Mouse (Mus musculus) stomach, embryonic 16.5 days (tissue): ENCODE measurements around the gene Ppp1r18. TPM values are rescaled to one million over a fixed set of nuclear protein-coding genes. Genes with fewer than 3 reads are reported as not detected.

Experiments
- ATAC-seq: fragments of 200-750 bp; cut with Nextera tagmentation; 2 replicates; pipeline ENCODE4 v1.8.0; 2017; ENCODE audit warnings: moderate number of reproducible peaks, moderate TSS enrichment; ENCODE audit not compliant: insufficient read depth, low FRiP score
- H3K27ac ChIP-seq: fragments of 300-500 bp; sonication (generic); 2 replicates; pipeline ENCODE4 v1.5.1; 2014; ENCODE audit warnings: low read length
- H3K27me3 ChIP-seq: fragments of 300-500 bp; sonication (generic); 2 replicates; pipeline ENCODE4 v1.6.1; 2014; ENCODE audit warnings: low read length, control low read depth, mixed read lengths; ENCODE audit not compliant: control insufficient read depth, insufficient read depth
- H3K36me3 ChIP-seq: fragments of 300-500 bp; sonication (generic); 2 replicates; pipeline ENCODE4 v1.6.1; 2014; ENCODE audit warnings: low read length; ENCODE audit not compliant: control insufficient read depth, insufficient read depth
- H3K4me1 ChIP-seq: fragments of 300-500 bp; sonication (generic); 2 replicates; pipeline ENCODE4 v1.6.1; 2014; ENCODE audit warnings: low read length, control low read depth, mixed read lengths; ENCODE audit not compliant: control insufficient read depth, insufficient read depth
- H3K4me2 ChIP-seq: fragments of 300-500 bp; sonication (generic); 2 replicates; pipeline ENCODE4 v1.6.1; 2014; ENCODE audit warnings: low read depth, low read length, mixed read lengths
- H3K4me3 ChIP-seq: fragments of 300-500 bp; sonication (generic); replicated peaks from 2 replicates; pipeline ENCODE4 v1.5.1; 2014; ENCODE audit warnings: mild to moderate bottlenecking, low read length
- H3K9ac ChIP-seq: fragments of 300-500 bp; sonication (generic); 2 replicates; pipeline ENCODE4 v1.6.1; 2014; ENCODE audit warnings: low read length
- H3K9me3 ChIP-seq: fragments of 300-500 bp; sonication (generic); replicated peaks from 2 replicates; pipeline ENCODE4 v1.6.1; 2016; ENCODE audit warnings: low read length, control low read depth; ENCODE audit not compliant: control insufficient read depth
- WGBS: fragments of 180-500 bp; shearing (Covaris S2); extraction: QIAGEN DNeasy Blood & Tissue Kit; methylation state at CpG from one replicate; pipeline ENCODE4 v1.1.7; 2014; 5-methylcytosine and 5-hydroxymethylcytosine counted together
- polyA plus RNA-seq: library from polyadenylated mRNA; unstranded; fragments of >200 nt; fragmentation: Nextera tagmentation; extraction: Ambion mirVana; gene quantifications from 2 replicates; pipeline ENCODE4 v1.2.1, GENCODE M21; 2015

Ppp1r18 gene
- polyA plus RNA-seq, 1 experiment from 2014 or later = 20.1 TPM

GRCm38 (mm10) chr17:35824402-35824801 is 41.0 kb upstream of the Ppp1r18 start:
- Histone ChIP-seq H3K36me3 (peaks cover 14% of the 10 kb centered on the region), H3K27me3 (no peaks in the 10 kb centered on the region), H3K27ac (no peak overlapping the region), H3K9me3 (no peaks in the 10 kb centered on the region), H3K9ac (no peak overlapping the region; the same call in 1 of the 2 replicates), H3K4me1 (peaks cover 12% of the 10 kb centered on the region; the same call in 1 of the 2 replicates), H3K4me3 (peak overlapping the region; percentile 78; the same call in 1 of the 2 replicates), H3K4me2 (0 out of 2 replicates have a peak overlapping the region, but pooled peaks have one; percentile 98)
- WGBS = 68% methylated on average over 7 of the region's 7 CpGs
- no peak for ATAC-seq

GRCm38 (mm10) chr17:35825109-35825850 is 40.1 kb upstream of the Ppp1r18 start:
- H3K27ac ChIP-seq = no peak overlapping the region
- H3K4me1 ChIP-seq = peaks cover 16% of the 10 kb centered on the region
- no peak overlapping the region for H3K9ac ChIP-seq
- 87% methylated on average over 13 of the region's 13 CpGs for WGBS
- no peaks in the 10 kb centered on the region for H3K9me3 ChIP-seq
- no peak for ATAC-seq
- H3K36me3 ChIP-seq = peaks cover 14% of the 10 kb centered on the region
- no peaks in the 10 kb centered on the region for H3K27me3 ChIP-seq
- H3K4me3 ChIP-seq = no peak overlapping the region
- no peak overlapping the region for H3K4me2 ChIP-seq

GRCm38 (mm10) chr17:35829737-35830136 is 35.7 kb upstream of the Ppp1r18 start:
- H3K27ac ChIP-seq = peak overlapping the region; percentile 63
- peak; percentile 82 for ATAC-seq
- under 1% methylated on average over 21 of the region's 21 CpGs for WGBS
- H3K36me3 ChIP-seq = peaks cover 23% of the 10 kb centered on the region
- no peaks in the 10 kb centered on the region for H3K27me3 ChIP-seq
- H3K4me2 ChIP-seq = peak overlapping the region; percentile 42
- H3K4me1 ChIP-seq = peaks cover 24% of the 10 kb centered on the region
- H3K9me3 ChIP-seq = no peaks in the 10 kb centered on the region
- H3K9ac ChIP-seq = peak overlapping the region; percentile 49
- H3K4me3 ChIP-seq = no peak overlapping the region; the same call in 1 of the 2 replicates

GRCm38 (mm10) chr17:35832400-35833238 is 32.8 kb upstream of the Ppp1r18 start:
- ATAC-seq = no peak
- H3K4me2 ChIP-seq = no peak overlapping the region
- WGBS = 63% methylated on average over 8 of the region's 8 CpGs
- H3K27ac ChIP-seq = peak overlapping the region; percentile 8
- H3K9ac ChIP-seq = no peak overlapping the region
- H3K27me3 ChIP-seq = no peaks in the 10 kb centered on the region
- no peak overlapping the region for H3K4me3 ChIP-seq
- H3K4me1 ChIP-seq = peaks cover 42% of the 10 kb centered on the region
- H3K36me3 ChIP-seq = peaks cover 34% of the 10 kb centered on the region
- H3K9me3 ChIP-seq = no peaks in the 10 kb centered on the region

GRCm38 (mm10) chr17:35833239-35833751 is 32.1 kb upstream of the Ppp1r18 start:
- Histone ChIP-seq H3K4me1 (peaks cover 42% of the 10 kb centered on the region), H3K4me2 (no peak overlapping the region), H3K4me3 (no peak overlapping the region), H3K27me3 (no peaks in the 10 kb centered on the region), H3K9me3 (no peaks in the 10 kb centered on the region), H3K27ac (peak overlapping the region; percentile 8), H3K36me3 (peaks cover 29% of the 10 kb centered on the region), H3K9ac (no peak overlapping the region)
- WGBS = 20% methylated on average over 5 of the region's 5 CpGs
- no peak for ATAC-seq

GRCm38 (mm10) chr17:35833894-35834293 is 31.5 kb upstream of the Ppp1r18 start:
- H3K27ac ChIP-seq = no peak overlapping the region
- ATAC-seq = no peak

GRCm38 (mm10) chr17:35834696-35835422 is 30.5 kb upstream of the Ppp1r18 start:
- no peak for ATAC-seq
- Histone ChIP-seq H3K36me3 (peaks cover 29% of the 10 kb centered on the region), H3K9me3 (no peaks in the 10 kb centered on the region), H3K27me3 (no peaks in the 10 kb centered on the region), H3K9ac (peak overlapping the region; percentile 5), H3K4me3 (peak overlapping the region; percentile 78), H3K4me1 (peaks cover 44% of the 10 kb centered on the region), H3K27ac (0 out of 2 replicates have a peak overlapping the region, but pooled peaks have one; percentile 12), H3K4me2 (peak overlapping the region; percentile 75)
- 67% methylated on average over 26 of the region's 26 CpGs for WGBS

More at GRCm38 (mm10) chr17:35833894-35834293, 31.5 kb upstream of the Ppp1r18 start:
- 50% methylated on average over 5 of the region's 5 CpGs for WGBS
- H3K9ac ChIP-seq = peak overlapping the region; percentile 4; the same call in 1 of the 2 replicates
- peaks cover 42% of the 10 kb centered on the region for H3K4me1 ChIP-seq
- no peaks in the 10 kb centered on the region for H3K9me3 ChIP-seq
- H3K4me3 ChIP-seq = no peak overlapping the region
- H3K36me3 ChIP-seq = peaks cover 29% of the 10 kb centered on the region
- peak overlapping the region; percentile 3; the same call in 1 of the 2 replicates for H3K4me2 ChIP-seq
- H3K27me3 ChIP-seq = no peaks in the 10 kb centered on the region

GRCm38 (mm10) chr17:35835424-35836140 is 29.8 kb upstream of the Ppp1r18 start:
- H3K36me3 ChIP-seq = peaks cover 29% of the 10 kb centered on the region
- no peaks in the 10 kb centered on the region for H3K9me3 ChIP-seq
- H3K4me2 ChIP-seq = peak overlapping the region; percentile 75
- peaks cover 38% of the 10 kb centered on the region for H3K4me1 ChIP-seq
- 67% methylated on average over 26 of the region's 26 CpGs for WGBS
- no peaks in the 10 kb centered on the region for H3K27me3 ChIP-seq
- H3K27ac ChIP-seq = no peak overlapping the region; the same call in 1 of the 2 replicates
- ATAC-seq = no peak
- peak overlapping the region; percentile 94 for H3K9ac ChIP-seq
- H3K4me3 ChIP-seq = peak overlapping the region; percentile 78
